In the genomic region with DNA sequence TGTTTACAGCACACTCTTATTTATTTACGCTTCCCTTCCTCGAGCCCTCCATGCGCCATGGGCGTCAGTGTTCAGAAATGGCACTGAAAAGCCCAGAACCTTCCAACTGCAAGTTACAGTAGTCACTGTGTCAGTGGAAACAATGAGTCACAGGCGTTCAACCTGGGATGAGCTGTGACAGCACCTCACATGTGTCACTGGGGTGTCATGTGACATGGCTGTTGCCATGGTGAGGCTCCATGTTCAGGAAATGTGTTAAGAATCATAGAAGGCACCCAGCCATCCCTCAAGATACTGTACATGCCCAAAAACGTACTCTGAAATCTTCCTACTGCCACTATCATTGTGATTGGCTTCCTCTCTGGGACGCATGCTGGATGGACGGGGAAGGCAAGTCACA, we compare ENCODE assay signal across 15 mouse cellular contexts.
A peak's percentile ranks its signal among the peaks of the same experiment; 100 is the strongest.
DNase-seq lines count a peak whose midpoint lies in the region; ATAC-seq lines count a peak whose summit lies in the region.
"Had no signal": no experiment of that assay in that cellular context is flagged by ENCODE, and none has a peak within 500 bp of the region (broad histone marks: within the 10 kb centered on the region; RNA-seq: fewer than 3 reads in every experiment).

No protein-coding gene starts in this region.

- H3K9ac ChIP-seq in forebrain, embryonic 16.5 days (replicated peaks; ENCODE audit: low read depth, low read length), result no peak overlapping the region
- H3K9ac ChIP-seq: embryonic facial prominence, embryonic 15.5 days; heart, embryonic 12.5 days; hindbrain, embryonic 15.5 days; limb, embryonic 13.5 days; midbrain, embryonic 12.5 days; stomach, embryonic 15.5 days had no signal

- 63% methylated on average over 8 of the region's 8 CpGs for WGBS in forebrain, embryonic 16.5 days

- no peaks in the 10 kb centered on the region for H3K27me3 ChIP-seq in forebrain, embryonic 16.5 days (replicated peaks; ENCODE audit: control insufficient read depth, insufficient read depth, low read length)
- H3K27me3 ChIP-seq: embryonic facial prominence, embryonic 15.5 days; heart, embryonic 12.5 days; hindbrain, embryonic 15.5 days; limb, embryonic 13.5 days; midbrain, embryonic 12.5 days; stomach, embryonic 15.5 days had no signal

- H3K4me1 ChIP-seq in forebrain, embryonic 16.5 days (replicated peaks; ENCODE audit: control insufficient read depth, insufficient read depth, low read length), result peaks cover 5% of the 10 kb centered on the region
- H3K4me1 ChIP-seq: embryonic facial prominence, embryonic 15.5 days; heart, embryonic 12.5 days; hindbrain, embryonic 15.5 days had no signal

- no peak overlapping the region for H3K4me2 ChIP-seq in forebrain, embryonic 16.5 days (ENCODE audit: low read length)
- H3K4me2 ChIP-seq: embryonic facial prominence, embryonic 15.5 days; heart, embryonic 12.5 days; hindbrain, embryonic 15.5 days; limb, embryonic 13.5 days; midbrain, embryonic 12.5 days; stomach, embryonic 15.5 days had no signal

- peak; percentile 27 for DNase-seq in thymus, postnatal 0 days (ENCODE audit: low spot score)
- DNase-seq in thymus, postnatal 4 days, result no peak
- DNase-seq in R1 (ENCODE audit: low read depth, low spot score), result peak; percentile 9
- no peak for DNase-seq in left cerebral cortex, adult 11 months (ENCODE audit: low spot score)
- DNase-seq in heart, postnatal 14 days, result no peak
- DNase-seq: cerebellum, postnatal 25 days; kidney, adult 9 months had no signal

- peak overlapping the region; percentile 52; the same call in 1 of the 2 replicates for H3K27ac ChIP-seq in forebrain, embryonic 16.5 days (ENCODE audit: low read length)
- H3K27ac ChIP-seq: embryonic facial prominence, embryonic 15.5 days; hindbrain, embryonic 15.5 days; limb, embryonic 13.5 days; midbrain, embryonic 12.5 days; stomach, embryonic 15.5 days had no signal

- H3K36me3 ChIP-seq in forebrain, embryonic 16.5 days (ENCODE audit: control insufficient read depth, insufficient read depth), result no peaks in the 10 kb centered on the region
- H3K36me3 ChIP-seq: embryonic facial prominence, embryonic 15.5 days; heart, embryonic 12.5 days; hindbrain, embryonic 15.5 days; limb, embryonic 13.5 days; midbrain, embryonic 12.5 days; stomach, embryonic 15.5 days had no signal

- peak; percentile 88 for ATAC-seq in forebrain, embryonic 16.5 days
- no peak for ATAC-seq in erythroblast, adult 5-6 weeks (replicated peaks; ENCODE audit: low FRiP score, poor library complexity, severe bottlenecking)

- no peaks in the 10 kb centered on the region for H3K9me3 ChIP-seq in forebrain, embryonic 16.5 days (ENCODE audit: control insufficient read depth, low read length)
- H3K9me3 ChIP-seq: embryonic facial prominence, embryonic 15.5 days; heart, embryonic 12.5 days; hindbrain, embryonic 15.5 days; limb, embryonic 13.5 days; midbrain, embryonic 12.5 days; stomach, embryonic 15.5 days had no signal

- intact Hi-C loops in heart, postnatal 14 days (cut with DNase I), result no loop called here

- H3K4me3 ChIP-seq in forebrain, embryonic 16.5 days (replicated peaks; ENCODE audit: low read length), result no peak overlapping the region
- H3K4me3 ChIP-seq: embryonic facial prominence, embryonic 15.5 days; heart, embryonic 12.5 days; hindbrain, embryonic 15.5 days; limb, embryonic 13.5 days; midbrain, embryonic 12.5 days; stomach, embryonic 15.5 days had no signal

Comparison
In these comparisons a context has a peak if more than half of its experiments do, and no peak if none do; other contexts are left out.
1. DNase-seq: peak in thymus, postnatal 0 days (single experiment) and R1 (single experiment); none in thymus, postnatal 4 days (single experiment), left cerebral cortex, adult 11 months (single experiment) and heart, postnatal 14 days (0 of 2).